Comparison of ENCODE assay signal across 8 mouse cellular contexts in the genomic region with DNA sequence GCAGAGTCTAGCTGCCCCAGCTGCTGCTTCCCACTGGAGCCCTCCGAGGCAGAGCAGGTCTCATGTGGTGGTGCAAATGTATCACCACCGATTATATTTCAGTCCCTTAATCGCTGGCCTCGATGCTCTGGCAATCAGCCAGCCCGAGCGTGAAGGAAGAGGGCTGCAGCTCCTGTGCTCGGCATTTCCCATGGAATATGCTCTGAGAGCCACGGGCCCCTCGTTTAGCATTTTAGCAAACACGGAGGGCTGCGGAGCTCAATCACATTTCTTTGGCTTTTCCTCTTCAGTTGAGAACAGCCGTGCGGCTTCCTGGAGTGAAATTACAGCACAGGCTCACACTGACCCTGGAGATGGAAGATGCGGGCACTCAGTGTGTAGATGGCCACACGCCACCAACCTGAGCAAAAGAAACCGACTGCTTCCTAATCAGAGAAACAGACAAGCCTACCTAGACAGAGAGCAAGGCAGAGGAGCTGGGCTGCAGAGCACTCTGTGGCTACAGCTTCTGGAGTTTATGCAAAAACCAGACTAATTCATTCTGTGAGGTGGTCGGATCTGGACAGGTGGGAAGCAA.
DNase-seq lines count a peak whose midpoint lies in the region; ATAC-seq and TF ChIP-seq lines count a peak whose summit lies in the region.

No protein-coding gene starts in this region.

- H3K36me3 ChIP-seq in limb, embryonic 13.5 days = no peaks in the 10 kb centered on the region

- ATAC-seq in limb, embryonic 13.5 days (ENCODE audit: low FRiP score, low read depth) = peak; percentile 66; the same call in 1 of the 2 replicates
- no peak for ATAC-seq in erythroblast, adult 5-6 weeks (replicated peaks; ENCODE audit: low FRiP score, poor library complexity, severe bottlenecking)

- no peaks in the 10 kb centered on the region for H3K27me3 ChIP-seq in limb, embryonic 13.5 days

- WGBS in lung, adult 2 months = 25% methylated on average over 17 of the region's 17 CpGs
- WGBS in limb, embryonic 13.5 days = 28% methylated on average over 17 of the region's 17 CpGs

- no peak overlapping the region for H3K9ac ChIP-seq in limb, embryonic 13.5 days

- no peak for TF ChIP-seq CTCF in lung, adult 2 months (IDR thresholded peaks at IDR 0.05; ENCODE audit: insufficient read depth, low read length)

- no peaks in the 10 kb centered on the region for H3K9me3 ChIP-seq in limb, embryonic 13.5 days

- H3K27ac ChIP-seq in limb, embryonic 13.5 days = no peak overlapping the region

- H3K4me2 ChIP-seq in limb, embryonic 13.5 days (replicated peaks) = peak overlapping the region; percentile 58

- TF ChIP-seq POLR2A in lung, adult 2 months (IDR thresholded peaks at IDR 0.05; ENCODE audit: borderline replicate concordance, extremely low read depth, low read depth, low read length) = no peak

- no peak overlapping the region for H3K4me3 ChIP-seq in lung, adult 2 months (replicated peaks; ENCODE audit: extremely low read depth, low read depth, low read length)
- H3K4me3 ChIP-seq in limb, embryonic 13.5 days = no peak overlapping the region

- DNase-seq in lung, adult 2 months = peak; percentile 3
- no peak for DNase-seq in lung, adult 18-20 months
- peak; percentile 87 to 88 for DNase-seq in cerebellum, postnatal 14 days
- DNase-seq in forelimb bud, embryonic 11.5 days (ENCODE audit: low read depth, low spot score) = peak; percentile 8
- peak; percentile 33 for DNase-seq in right cerebral cortex, postnatal 4 days
- no peak for DNase-seq in spleen, postnatal 4 days (ENCODE audit: low spot score in 2 of 2)

- no peaks in the 10 kb centered on the region for H3K4me1 ChIP-seq in lung, adult 2 months (ENCODE audit: control insufficient read depth, insufficient read depth, low read length)
- peaks cover 7% of the 10 kb centered on the region for H3K4me1 ChIP-seq in limb, embryonic 13.5 days

Comparison
In these comparisons a context has a peak if more than half of its experiments do, and no peak if none do; other contexts are left out.
1. DNase-seq: peak in lung, adult 2 months (single experiment), cerebellum, postnatal 14 days (2 of 2), forelimb bud, embryonic 11.5 days (single experiment) and right cerebral cortex, postnatal 4 days (single experiment); none in lung, adult 18-20 months (0 of 2) and spleen, postnatal 4 days (0 of 2).